25 mouse cellular contexts compared by ENCODE assay signal in genomic region chr10:94165426-94165825, GRCm38 (mm10). TPM values are rescaled to one million over a fixed set of nuclear protein-coding genes. Genes with fewer than 3 reads are reported as not detected.
DNase-seq lines count a peak whose midpoint lies in the region; ATAC-seq and TF ChIP-seq lines count a peak whose summit lies in the region.
"Had no signal": no experiment of that assay in that cellular context is flagged by ENCODE, and none has a peak within 500 bp of the region (broad histone marks: within the 10 kb centered on the region; RNA-seq: fewer than 3 reads in every experiment).

No protein-coding gene starts in this region.

- no peaks in the 10 kb centered on the region for H3K9me3 ChIP-seq in intestine, postnatal 0 days (ENCODE audit: control insufficient read depth)
- H3K9me3 ChIP-seq in intestine, embryonic 15.5 days = no peaks in the 10 kb centered on the region
- H3K9me3 ChIP-seq in stomach, postnatal 0 days (ENCODE audit: control insufficient read depth, low read length) = no peaks in the 10 kb centered on the region
- H3K9me3 ChIP-seq: embryonic facial prominence, embryonic 13.5 days; embryonic facial prominence, embryonic 15.5 days; G1E had no signal

- no peak for TF ChIP-seq CTCF in intestine, postnatal 0 days (IDR thresholded peaks at IDR 0.05; ENCODE audit: low read depth)
- TF ChIP-seq CTCF in stomach, postnatal 0 days (IDR thresholded peaks at IDR 0.05; ENCODE audit: low read depth) = no peak

- H3K36me3 ChIP-seq in intestine, postnatal 0 days (ENCODE audit: control insufficient read depth, insufficient read depth) = peaks cover 64% of the 10 kb centered on the region
- peaks cover 17% of the 10 kb centered on the region for H3K36me3 ChIP-seq in intestine, embryonic 15.5 days
- peaks cover 30% of the 10 kb centered on the region for H3K36me3 ChIP-seq in stomach, postnatal 0 days (ENCODE audit: control insufficient read depth, insufficient read depth, low read length)

- no peak overlapping the region for H3K4me3 ChIP-seq in intestine, postnatal 0 days (ENCODE audit: low read depth, low read length)
- H3K4me3 ChIP-seq in intestine, embryonic 15.5 days (replicated peaks) = no peak overlapping the region
- H3K4me3 ChIP-seq in stomach, postnatal 0 days (ENCODE audit: low read depth, low read length) = no peak overlapping the region
- H3K4me3 ChIP-seq: embryonic facial prominence, embryonic 13.5 days; embryonic facial prominence, embryonic 15.5 days; erythroblast, embryonic 14.5 days; forebrain, embryonic 10.5 days; forebrain, embryonic 12.5 days had no signal

- H3K27ac ChIP-seq in intestine, postnatal 0 days (ENCODE audit: low read depth, low read length) = no peak overlapping the region
- no peak overlapping the region for H3K27ac ChIP-seq in intestine, embryonic 15.5 days
- no peak overlapping the region for H3K27ac ChIP-seq in stomach, postnatal 0 days (replicated peaks)
- H3K27ac ChIP-seq: embryonic facial prominence, embryonic 13.5 days; embryonic facial prominence, embryonic 15.5 days; forebrain, embryonic 10.5 days; forebrain, embryonic 12.5 days had no signal

- H3K27me3 ChIP-seq in intestine, postnatal 0 days (replicated peaks; ENCODE audit: control insufficient read depth, insufficient read depth, low read length) = no peaks in the 10 kb centered on the region
- no peaks in the 10 kb centered on the region for H3K27me3 ChIP-seq in intestine, embryonic 15.5 days (replicated peaks)
- H3K27me3 ChIP-seq in stomach, postnatal 0 days (ENCODE audit: control insufficient read depth, insufficient read depth, low read length) = no peaks in the 10 kb centered on the region
- H3K27me3 ChIP-seq: embryonic facial prominence, embryonic 13.5 days; embryonic facial prominence, embryonic 15.5 days; forebrain, embryonic 12.5 days; Patski had no signal

- no peaks in the 10 kb centered on the region for H3K4me1 ChIP-seq in intestine, postnatal 0 days (replicated peaks; ENCODE audit: control insufficient read depth, insufficient read depth, low read length)
- H3K4me1 ChIP-seq in intestine, embryonic 15.5 days (replicated peaks) = no peaks in the 10 kb centered on the region
- H3K4me1 ChIP-seq in stomach, postnatal 0 days (replicated peaks; ENCODE audit: control insufficient read depth, insufficient read depth) = no peaks in the 10 kb centered on the region
- H3K4me1 ChIP-seq: embryonic facial prominence, embryonic 13.5 days; embryonic facial prominence, embryonic 15.5 days; forebrain, embryonic 10.5 days; forebrain, embryonic 12.5 days had no signal

- no peak for TF ChIP-seq EP300 in stomach, postnatal 0 days (optimal IDR thresholded peaks at IDR 0.05)

- 69% methylated on average over 16 of the region's 16 CpGs for WGBS in intestine, postnatal 0 days
- WGBS in intestine, embryonic 15.5 days = 85% methylated on average over 16 of the region's 16 CpGs
- 76% methylated on average over 16 of the region's 16 CpGs for WGBS in stomach, postnatal 0 days

- H3K9ac ChIP-seq in intestine, postnatal 0 days (ENCODE audit: low read depth, low read length) = no peak overlapping the region
- H3K9ac ChIP-seq in intestine, embryonic 15.5 days = no peak overlapping the region
- no peak overlapping the region for H3K9ac ChIP-seq in stomach, postnatal 0 days (ENCODE audit: low read length)
- H3K9ac ChIP-seq: embryonic facial prominence, embryonic 13.5 days; embryonic facial prominence, embryonic 15.5 days; forebrain, embryonic 12.5 days had no signal

- ATAC-seq in intestine, postnatal 0 days = peak; percentile 69
- no peak for ATAC-seq in intestine, embryonic 15.5 days
- 0 out of 2 replicates have a peak, but pooled peaks have one; percentile 45 for ATAC-seq in stomach, postnatal 0 days (ENCODE audit: low FRiP score, low TSS enrichment)
- no peak for ATAC-seq in monocyte, adult 5-6 weeks (replicated peaks; ENCODE audit: insufficient number of reproducible peaks, low FRiP score, low TSS enrichment, poor library complexity, severe bottlenecking)
- ATAC-seq: activated CD4-positive, CD25-positive, alpha-beta regulatory T cell, adult 4 months; forebrain, embryonic 14.5 days; forebrain, embryonic 16.5 days; Patski had no signal

- DNase-seq in ES-CJ7 (ENCODE audit: low read depth, low spot score) = peak; percentile 70
- peak; percentile 93 for DNase-seq in R1 (ENCODE audit: low read depth, low spot score)
- no peak for DNase-seq in stomach, postnatal 0 days (ENCODE audit: low spot score)
- DNase-seq in embryo, embryonic 9.5 days (ENCODE audit: extremely low spot score) = no peak
- DNase-seq: adrenal gland, adult 8-10 months; adrenal gland, postnatal 14 days; adrenal gland, postnatal 36 days; cerebellum, adult 11-12 months; cerebellum, adult 2 months; cerebellum, adult 9-10 months; cerebellum, postnatal 10 days; cerebellum, postnatal 25 days had no signal

- H3K4me2 ChIP-seq in intestine, postnatal 0 days (replicated peaks; ENCODE audit: low read depth) = no peak overlapping the region
- H3K4me2 ChIP-seq in intestine, embryonic 15.5 days (replicated peaks) = no peak overlapping the region
- H3K4me2 ChIP-seq in stomach, postnatal 0 days (replicated peaks; ENCODE audit: low read depth) = no peak overlapping the region
- H3K4me2 ChIP-seq: embryonic facial prominence, embryonic 13.5 days; embryonic facial prominence, embryonic 15.5 days; forebrain, embryonic 12.5 days had no signal

RNA-seq across cellular contexts. Expression of gene Nr2c1, which starts 17.6 kb away (rescaled TPM):
- polyA plus RNA-seq in intestine, postnatal 0 days (2015; fragmentation: Nextera tagmentation; extraction: Ambion mirVana) = 3.8 and 4.2 TPM in 2 replicates
- 8.3 and 9.0 TPM in 2 replicates for polyA plus RNA-seq in intestine, embryonic 15.5 days (2015; fragmentation: Nextera tagmentation; extraction: Ambion mirVana)
- 4.0 and 4.3 TPM in 2 replicates for polyA plus RNA-seq in stomach, postnatal 0 days (2015; fragmentation: Nextera tagmentation; extraction: Ambion mirVana)
- total RNA-seq in monocyte, adult 5-6 weeks (2017) = 1.6 to 6.9 TPM (median 2.2 TPM) in 3 replicates

RNA-seq across cellular contexts. Expression of gene Ndufa12, which starts 33.1 kb away (rescaled TPM):
- 534 and 563 TPM in 2 replicates for polyA plus RNA-seq in intestine, postnatal 0 days (2015; fragmentation: Nextera tagmentation; extraction: Ambion mirVana)
- polyA plus RNA-seq in intestine, embryonic 15.5 days (2015; fragmentation: Nextera tagmentation; extraction: Ambion mirVana) = 409 and 413 TPM in 2 replicates
- 409 and 448 TPM in 2 replicates for polyA plus RNA-seq in stomach, postnatal 0 days (2015; fragmentation: Nextera tagmentation; extraction: Ambion mirVana)
- 90.2 to 144 TPM (median 119 TPM) in 3 replicates for total RNA-seq in monocyte, adult 5-6 weeks (2017)

Comparison
In these comparisons a context has a peak if more than half of its experiments do, and no peak if none do; other contexts are left out.
1. ATAC-seq: peak in intestine, postnatal 0 days (single experiment) and stomach, postnatal 0 days (single experiment); none in intestine, embryonic 15.5 days (single experiment) and monocyte, adult 5-6 weeks (single experiment).
2. DNase-seq: peak in ES-CJ7 (single experiment) and R1 (single experiment); none in stomach, postnatal 0 days (single experiment) and embryo, embryonic 9.5 days (single experiment).